Mouse (Mus musculus) adrenal gland, postnatal 14 days (tissue): Measurements from ENCODE around the gene Gse1. TPM values are rescaled to one million over a fixed set of nuclear protein-coding genes. Genes with fewer than 3 reads are reported as not detected.
A peak's percentile ranks its signal among the peaks of the same experiment; 100 is the strongest.

Experiments used
- DNase-seq: peaks from one replicate; pipeline ENCODE4 v3.0.0; 2021; ENCODE audit warnings: mixed read lengths
- long read RNA-seq, 2 experiments: library from polyadenylated mRNA; stranded (forward); transcript quantifications; one replicate each; pipeline ENCODE4 v2.0.0; 2021
- total RNA-seq: library from RNA; stranded (reverse); gene quantifications from 2 replicates; pipeline ENCODE4 v1.2.3, GENCODE M21; 2021

Gene Gse1
- 29.9 and 33.9 TPM in 2 replicates for total RNA-seq
- long read RNA-seq, experiment 1, partial matches to known transcripts, result 2 of 4 reads
- long read RNA-seq, experiment 1, other reads (novel, unspliced or antisense), result 2 of 4 reads
- long read RNA-seq, experiment 2, partial matches to known transcripts, result 1 of 5 reads
- long read RNA-seq, experiment 2, other reads (novel, unspliced or antisense), result 4 of 5 reads

DNA sequence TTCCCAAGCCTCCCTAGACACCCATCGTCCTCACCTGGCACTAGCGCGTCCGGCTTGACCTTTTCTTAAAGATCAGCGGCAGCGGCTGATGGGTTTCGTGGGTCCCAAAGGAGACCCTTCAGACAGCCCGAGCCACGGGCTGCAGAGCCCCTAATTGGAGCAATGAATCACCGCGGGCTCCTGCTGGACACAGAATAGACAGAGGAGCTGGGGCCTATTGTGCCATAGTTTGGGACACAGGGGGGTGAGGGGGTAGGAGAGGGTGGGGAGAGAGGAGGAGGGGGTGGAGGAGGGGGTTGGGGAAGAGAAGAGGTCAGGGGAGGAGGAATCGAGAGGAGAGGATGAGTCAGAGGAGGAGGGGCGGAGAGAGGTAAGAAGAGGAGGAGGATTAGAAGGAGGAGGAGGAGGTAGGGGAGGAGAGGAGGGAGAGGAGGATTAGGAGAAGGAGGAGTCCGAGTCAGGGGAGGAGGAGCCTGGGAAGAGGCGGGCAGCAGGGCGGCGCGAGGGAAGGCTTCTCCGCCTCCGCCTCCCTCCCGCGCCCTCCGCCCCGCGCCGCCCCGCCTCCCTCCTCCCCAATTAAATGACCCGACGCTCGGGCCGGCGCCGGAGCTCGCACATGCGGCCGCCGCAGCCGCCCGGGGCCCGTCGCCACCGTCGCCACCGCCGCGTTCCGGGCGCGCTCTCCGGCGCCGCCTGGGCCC, at the start of gene Gse1:
Gse1 (plus strand) TSS at position 566 of the 701 bp plus-strand sequence.
- DNase-seq, result peak; percentile 93

DNA sequence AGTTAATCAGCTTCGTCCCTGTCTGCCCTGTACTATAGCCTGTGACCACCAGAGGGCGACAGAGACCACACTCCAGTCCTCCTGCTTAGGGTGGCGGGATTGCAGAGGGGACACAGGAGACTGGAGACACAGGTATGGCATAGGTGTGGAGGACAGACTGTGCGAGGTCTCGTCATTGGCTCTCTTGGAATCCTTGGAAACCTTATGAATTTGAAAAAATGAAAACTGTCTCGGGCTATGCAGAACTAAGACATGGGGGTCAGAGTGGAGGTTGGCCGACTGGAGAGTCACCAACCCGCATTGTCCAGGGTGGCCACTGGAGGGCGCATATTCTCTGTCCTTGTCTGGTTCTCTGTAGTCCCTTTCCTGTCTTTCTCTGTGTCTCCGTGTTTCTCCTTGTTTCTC, 49.2 kb upstream of the Gse1 start:
- peak; percentile 94 for DNase-seq

DNA sequence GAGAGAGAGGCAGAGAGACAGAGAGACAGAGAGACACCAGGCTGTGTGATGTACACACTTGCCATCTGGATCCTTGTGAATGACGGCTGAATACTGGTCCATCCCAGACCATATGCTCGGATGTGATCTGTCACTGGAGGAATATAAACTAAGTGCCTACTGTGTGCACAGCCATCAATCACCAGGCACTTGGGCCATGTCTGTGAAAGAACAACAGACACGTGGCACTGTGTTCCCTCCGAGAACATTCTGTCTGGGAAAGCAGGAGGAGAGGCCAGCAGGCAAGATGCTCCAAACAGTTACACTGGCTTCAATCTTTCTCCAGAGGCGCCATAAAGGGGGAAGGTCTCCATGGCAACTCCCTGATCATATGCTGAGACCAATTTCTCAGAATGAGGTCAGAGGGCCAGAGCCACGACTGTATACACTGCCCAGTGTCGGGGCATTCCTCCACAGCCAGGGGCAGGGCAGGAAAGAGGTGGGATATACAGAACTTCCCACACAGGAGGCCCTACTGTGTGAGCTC, 47.7 kb upstream of the Gse1 start:
- no peak for DNase-seq

DNA sequence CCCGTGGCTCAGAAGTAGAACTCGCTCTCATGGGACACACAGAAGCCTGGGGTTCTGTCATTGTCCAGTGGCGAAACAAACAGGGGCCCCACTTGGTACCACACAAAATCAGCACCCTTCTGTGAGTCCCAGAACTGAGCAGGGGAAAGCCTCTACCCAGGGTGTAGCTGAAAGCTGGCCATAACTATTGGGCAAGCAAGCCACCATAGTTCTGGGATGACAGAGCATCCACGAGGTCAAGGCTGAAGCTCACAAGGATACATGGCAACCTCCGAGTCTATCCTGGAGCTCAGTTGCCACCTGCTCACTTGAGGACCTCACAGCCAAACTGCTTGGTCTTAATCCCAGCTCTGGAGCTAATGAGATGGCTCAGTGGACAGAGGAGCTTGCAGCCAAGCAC, 47.0 kb upstream of the Gse1 start:
- no peak for DNase-seq

DNA sequence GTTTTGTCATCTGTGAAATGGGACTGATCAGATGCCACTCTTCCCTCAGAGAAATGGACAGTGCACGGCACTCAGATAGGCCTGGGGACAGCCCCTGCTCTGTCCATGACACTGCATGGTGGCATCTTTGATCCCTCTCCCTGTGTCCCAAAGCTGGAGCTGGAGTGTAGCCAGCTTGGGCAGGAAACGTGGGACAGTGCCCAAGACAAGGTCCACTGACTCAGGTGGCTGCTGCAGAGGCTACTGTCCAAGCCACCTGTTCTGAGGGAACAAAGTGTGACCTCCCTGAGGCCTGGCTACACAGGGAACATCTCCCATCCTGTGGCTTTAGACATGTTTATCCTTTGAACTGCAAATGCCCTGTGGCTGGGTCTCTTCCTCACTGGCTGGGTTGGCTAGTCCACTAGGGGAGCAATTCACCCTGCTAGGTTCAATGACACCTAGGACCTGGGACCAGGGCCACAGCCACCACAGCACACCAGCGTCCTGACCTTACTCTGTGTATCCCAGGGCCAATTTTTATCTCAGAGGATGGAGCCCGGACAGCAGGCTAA, 46.3 kb upstream of the Gse1 start:
- no peak for DNase-seq

DNA sequence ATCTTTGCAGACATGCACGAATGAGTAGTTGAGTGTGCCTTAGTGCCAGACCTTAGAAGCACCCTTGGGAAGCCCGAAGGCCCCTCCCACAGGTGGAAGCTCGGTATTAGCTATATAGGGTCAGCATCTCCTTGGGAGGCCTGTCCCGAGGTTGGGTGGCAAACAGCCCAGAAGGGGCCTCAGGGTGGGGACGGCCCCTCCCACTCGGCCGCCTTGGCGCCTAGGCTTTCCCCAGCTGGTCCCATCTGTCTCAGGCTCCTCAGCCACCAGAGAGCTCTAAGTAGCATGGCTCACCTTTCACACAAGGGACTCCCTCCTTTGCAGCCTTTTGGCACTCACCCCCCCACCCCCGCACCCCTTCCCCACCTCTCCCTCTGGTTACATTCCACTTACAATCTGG, 43.9 kb upstream of the Gse1 start:
- DNase-seq, result no peak

DNA sequence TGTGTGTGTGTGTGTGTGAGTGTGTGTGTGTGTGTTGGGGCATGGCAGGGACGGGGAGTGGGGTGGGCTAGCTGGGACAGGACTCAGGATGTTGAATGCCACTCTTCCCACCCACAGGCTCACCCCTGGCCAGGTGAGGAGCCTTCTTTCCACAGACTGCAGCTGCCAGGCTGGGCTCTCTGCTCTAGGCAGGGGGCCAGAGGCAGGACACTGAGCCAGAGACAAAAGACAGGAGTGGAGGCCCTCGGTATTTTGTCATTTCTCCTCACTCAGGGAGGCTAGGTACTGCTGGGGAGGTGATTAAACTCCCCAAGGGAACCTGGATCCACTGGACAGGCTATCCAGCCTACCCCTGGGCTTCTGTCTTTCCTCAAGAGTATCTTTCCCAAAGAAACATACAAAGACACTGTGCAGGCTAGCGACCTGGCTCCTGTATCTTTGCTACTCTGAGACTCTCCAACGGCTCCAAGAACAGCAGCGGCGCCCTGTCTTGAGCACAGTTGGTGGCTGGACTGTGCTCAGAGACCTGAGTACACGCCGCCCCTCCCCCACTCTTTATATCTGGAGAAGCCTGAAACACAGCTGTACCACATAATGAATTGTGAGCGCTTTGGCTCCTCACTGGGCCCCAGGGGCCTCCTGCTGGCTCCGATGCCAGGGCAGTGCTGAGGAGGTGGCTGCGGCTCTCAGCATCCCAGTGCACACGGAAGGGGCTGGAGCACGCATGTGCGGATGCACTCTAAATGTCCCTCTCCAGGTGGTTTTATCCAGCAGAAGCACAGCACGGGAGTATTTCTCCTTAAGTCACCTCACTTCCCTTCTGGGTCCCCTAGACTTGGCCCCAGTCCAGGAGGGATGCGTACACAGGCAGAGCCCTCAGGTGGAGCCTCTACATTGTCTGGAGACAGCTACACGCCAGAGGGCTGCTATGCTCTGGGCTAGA, 43.1 kb upstream of the Gse1 start:
- DNase-seq, result peak; percentile 70

DNA sequence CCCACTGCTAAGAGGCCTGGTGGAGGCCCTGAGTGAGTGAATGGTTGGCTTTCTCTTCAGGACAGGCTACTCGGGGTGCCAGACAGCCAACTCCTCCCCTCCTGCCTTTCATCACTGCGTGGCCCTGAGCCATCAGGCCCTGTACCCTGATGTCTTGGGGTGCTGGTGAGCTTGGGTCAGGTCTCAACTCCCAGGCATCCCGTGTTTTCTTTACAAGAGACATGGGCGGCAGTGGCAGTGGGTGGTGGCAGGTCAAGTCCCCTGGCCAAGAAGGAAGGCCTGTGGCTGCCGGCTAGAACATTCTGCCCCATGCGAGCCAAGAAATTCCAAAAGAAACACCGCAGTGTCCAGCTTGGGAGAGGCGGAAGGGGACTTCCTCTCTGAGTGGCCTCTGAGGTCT, 41.8 kb upstream of the Gse1 start:
- peak; percentile 69 for DNase-seq

DNA sequence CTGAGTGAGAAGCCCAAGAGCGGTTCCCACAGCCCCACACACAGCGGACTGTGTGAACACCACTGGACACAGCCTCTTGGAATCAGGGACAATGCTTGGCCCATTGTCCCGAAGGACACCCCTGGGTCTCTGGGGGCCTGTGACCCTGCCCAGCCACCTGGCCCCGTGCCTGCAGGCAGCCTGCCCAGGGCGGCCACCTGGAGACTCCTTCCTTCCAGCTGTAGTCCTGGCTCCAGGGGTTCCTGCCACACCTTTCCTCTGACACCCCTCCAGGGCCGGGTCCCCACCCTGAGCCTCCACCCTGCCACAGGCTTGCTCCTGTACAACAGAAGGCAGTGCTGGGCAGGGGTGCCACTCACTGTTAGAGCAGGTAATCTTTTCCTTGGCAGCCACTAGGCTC, 39.7 kb upstream of the Gse1 start:
- DNase-seq, result peak; percentile 77

DNA sequence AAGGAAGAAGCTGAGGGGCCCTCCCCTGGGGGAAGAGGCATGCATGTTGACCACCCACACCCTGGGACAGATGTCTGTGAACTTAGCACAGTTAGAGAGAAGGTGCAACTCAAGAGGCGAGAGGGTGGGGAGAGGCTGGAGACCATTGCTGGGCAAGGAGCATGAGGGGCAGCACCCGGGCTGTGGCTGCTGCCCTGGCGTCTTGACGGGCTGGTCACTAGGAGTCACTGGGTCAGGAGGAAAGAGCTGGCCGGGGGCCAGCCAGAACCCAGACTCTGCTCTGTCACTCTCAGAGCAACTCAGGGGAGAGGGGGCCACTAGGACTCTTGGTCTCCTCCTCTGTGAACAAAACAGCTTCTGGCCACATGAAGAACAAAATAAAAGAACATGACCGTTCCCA, 38.8 kb upstream of the Gse1 start:
- DNase-seq, result no peak

DNA sequence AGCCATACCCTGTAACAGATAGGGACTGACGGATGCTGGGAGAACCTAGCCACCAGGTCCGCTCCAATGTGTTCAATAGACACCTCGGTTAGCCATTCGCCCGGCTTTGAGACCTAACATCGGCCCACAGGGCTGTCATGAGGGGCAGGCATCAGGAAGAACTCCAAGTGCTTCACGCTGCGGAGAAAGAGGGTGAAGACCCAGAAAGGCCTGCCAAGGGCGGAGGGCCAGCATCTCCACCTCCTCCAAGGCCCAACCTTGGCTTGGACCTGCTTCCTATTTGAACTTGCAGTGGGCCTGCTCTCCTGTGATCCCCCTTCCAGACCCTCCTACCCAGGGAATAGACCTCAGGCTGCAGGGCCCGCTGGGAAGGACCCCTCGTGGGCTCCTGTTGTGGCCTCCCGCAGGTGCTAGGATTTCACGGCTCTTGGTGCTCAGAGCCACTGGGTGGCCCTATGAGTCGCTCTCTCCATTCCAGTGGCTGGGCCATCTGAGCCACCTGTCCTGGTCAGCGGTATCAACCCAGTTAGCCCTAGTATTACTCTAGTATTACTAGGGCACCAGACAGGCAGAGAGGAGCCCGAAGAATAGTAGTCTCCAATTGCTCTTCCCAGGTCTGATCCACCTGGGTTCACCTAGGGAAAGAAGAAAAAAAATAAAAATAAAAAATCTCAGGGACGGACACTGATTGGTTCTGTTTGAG, 38.0 kb upstream of the Gse1 start:
- DNase-seq, result no peak

DNA sequence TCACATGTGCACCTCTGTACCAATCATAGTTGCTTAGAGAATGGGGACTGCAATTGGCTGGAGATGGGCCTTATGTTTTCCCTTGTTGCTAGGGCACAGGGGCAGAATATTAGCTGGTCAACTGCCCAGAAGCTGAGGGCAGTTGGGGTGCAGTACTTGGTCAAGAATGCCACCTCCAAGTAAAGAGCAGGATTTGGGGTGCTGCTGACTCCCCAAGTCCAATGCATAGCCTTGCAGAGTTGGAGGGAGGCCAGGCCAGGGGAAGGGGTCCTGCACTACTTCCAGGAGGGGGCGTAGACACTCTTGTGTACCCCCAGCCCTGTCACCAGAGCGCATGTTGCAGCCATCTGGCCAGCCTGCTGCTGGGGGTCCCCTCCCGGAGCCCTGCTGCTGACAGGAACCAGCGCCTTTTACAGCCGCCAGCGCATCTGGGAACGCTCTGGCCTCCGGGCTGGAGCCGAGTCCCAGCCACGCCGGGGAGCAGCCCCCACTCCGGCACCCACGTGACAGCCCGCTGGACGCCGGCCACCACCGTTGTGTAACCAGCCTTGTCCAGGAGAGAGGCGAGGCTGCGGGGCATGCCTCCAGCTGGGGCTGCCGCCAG, 37.3 kb upstream of the Gse1 start:
- peak; percentile 99 for DNase-seq

DNA sequence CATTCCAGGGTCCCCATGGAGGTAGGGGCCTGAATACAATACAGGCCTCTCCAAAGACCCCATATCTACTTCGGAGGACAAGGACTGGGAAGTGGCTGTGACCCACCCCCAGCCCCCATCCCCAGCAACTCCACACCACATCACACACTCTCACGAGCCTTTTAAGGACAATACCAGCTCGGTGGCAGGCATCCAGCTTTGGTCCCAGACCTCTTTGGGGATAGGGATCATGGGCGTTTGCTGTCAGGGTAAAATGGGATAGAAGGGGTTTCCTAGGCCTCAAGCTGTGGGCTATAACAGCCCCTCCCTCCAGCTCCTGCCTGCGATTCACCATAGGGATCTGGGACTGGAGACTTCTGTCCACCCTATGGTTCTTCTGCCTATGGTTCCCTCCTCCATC, 36.6 kb upstream of the Gse1 start:
- DNase-seq, result no peak

DNA sequence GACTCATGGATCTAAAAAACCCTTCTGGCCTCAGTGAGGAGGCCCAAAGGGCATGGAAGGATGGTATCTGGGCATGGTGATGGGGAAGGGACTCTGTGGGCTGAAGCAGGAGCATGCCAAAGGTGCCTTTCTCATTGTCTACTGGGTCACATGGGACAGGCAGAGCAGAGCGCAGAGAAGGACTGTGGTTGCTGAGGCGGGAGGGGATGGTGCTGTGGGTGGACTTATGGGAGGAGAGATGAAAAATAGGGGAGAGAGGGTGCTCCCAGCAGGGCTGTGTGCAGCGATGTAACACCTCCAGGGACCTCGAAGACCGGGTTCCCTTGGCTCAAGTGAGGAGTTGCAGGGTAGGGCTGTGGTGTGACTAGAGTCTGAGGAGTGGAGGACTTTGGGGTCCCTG, 36.1 kb upstream of the Gse1 start:
- no peak for DNase-seq

DNA sequence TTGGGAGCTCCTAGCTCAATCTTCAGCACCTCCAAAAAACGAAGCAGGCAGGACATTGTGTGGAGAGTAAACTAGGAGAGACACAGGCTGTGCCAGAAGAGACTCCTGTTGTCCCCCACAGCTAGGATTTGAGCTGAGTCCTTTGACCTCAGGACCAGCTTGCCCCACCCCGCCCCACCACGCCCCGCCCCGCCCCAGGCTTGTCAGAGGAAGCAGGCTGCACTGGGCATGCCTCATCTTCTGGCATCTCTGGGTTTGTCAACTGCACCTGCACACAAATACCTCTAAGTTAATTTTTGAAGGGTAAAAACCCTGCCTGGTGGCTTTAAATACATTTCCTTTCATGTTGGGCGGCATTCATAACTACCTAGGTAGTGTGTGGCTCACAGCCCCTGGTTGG, 26.9 kb upstream of the Gse1 start:
- no peak for DNase-seq

DNA sequence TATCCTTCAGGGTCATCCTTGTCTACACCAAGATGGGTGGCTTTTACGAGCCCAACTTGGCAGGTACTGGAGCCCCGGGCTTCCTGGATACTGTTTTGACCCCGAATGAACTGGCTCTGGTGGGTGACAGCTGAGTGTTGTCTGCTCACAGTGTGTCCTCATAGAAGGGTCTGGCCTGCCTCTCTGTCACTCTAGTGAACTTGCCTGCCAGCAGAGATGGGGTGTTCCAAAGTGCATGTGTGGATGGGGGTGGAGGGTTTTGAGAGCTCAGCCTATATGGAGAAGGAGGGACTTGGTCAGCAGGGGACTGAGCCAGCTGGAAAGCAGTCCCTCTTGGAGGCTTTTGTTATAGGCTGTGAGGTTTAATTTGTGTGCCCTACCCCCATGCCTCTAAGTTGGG, 25.7 kb upstream of the Gse1 start:
- no peak for DNase-seq

DNA sequence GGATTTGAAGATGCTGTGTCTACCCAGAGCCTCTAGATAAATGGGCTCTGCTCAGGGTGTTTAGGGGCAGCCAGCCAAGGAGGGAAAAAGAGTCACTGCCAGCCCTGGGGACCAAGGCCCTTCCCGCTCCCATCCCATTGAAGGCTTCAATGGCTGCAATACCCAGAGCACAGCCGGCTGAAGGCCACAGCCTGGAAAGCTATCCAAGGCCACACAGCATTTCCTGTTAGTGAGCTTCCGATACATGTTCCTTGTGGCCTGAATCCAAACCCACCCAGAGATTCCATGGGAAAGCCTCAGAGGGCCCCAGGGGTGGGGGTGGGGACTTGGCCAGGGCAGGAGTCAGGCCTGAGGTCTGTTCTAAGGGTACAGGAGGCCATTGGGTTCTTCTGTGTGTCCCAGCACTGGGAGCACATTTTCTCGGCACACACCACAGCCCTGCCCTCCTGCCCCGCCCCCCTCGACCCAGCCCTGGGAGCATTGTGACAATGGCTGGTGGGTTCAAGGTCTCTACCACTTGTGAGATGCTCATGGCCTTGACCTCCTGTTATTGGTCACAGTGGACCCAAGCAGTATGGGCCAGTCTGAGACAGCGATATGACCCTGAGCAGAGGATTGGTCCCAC, 23.4 kb upstream of the Gse1 start:
- DNase-seq, result peak; percentile 91

DNA sequence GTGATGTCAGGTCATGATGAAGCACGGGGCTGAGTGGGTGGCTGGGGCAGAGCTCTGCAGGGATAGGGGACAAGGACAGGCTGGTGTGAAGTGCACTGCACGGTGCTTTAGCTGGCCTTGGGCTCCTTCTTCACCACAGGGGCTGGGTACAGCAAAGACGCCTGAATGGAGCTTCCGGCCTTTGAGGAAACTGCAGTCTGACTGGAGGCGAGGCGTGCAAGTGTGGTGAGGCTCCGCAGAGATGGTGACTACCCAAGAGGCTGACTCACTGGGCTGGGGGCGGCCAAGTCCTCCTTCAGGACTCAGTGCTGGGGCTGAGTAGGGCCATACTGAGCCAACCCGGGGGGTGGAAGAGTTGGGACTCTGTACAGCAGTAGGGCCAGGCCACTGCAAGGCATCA, 22.3 kb upstream of the Gse1 start:
- DNase-seq, result peak; percentile 52

DNA sequence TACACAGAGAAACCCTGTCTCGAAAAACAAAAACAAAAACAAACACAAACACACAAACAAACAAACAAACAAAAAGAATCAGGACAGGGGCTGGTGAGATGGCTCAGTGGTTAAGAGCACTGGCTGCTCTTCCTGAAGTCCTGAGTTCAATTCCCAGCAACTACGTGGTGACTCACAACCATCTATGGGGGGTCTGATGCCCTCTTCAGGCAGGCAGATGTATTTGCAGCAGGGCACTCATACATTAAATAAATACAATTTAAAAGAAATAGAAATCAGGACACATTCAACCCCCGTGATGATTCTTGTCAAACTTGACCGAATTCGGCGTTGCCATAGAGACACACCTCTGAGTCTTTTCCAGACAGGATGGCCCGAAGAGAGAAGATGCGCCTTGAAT, 20.9 kb upstream of the Gse1 start:
- DNase-seq, result no peak

DNA sequence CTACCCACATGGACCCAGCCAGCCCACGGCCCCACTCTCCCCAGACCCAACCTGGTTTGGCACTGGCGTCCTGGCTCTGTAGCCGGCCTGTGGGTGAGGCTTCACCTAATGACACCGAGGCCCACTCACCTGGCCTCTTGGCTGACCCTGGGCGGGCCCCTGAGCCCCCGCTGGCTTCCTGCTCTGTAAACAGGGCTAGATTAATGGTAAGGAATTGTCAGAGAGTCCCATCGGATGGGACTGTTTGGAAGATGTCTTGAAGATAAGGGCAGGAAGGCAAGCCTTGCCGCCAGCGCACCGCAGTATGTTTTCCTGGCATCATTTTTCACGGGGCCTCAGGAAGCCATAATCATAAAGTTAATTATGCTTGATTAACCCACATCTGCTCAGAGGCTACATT, 20.1 kb upstream of the Gse1 start:
- DNase-seq, result no peak

DNA sequence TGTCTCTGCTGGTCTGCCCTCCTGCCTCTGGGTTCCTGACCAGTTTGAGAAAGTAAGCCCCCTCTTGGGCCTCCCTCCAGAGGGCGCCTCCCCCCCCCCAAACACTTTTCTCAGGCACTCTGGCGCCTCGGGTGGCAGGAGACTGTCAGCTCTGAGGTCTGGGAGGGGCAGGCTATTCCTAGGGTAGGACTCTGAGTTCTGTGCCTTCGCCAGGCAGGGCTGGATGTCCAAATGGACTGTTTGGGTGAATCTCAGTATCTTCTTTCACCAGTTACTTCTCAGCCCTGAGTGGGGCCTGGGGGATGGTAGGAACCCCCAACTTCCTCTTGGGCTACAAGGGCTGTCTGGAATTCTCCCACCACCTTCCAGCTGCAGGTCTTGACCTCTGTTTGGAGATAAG, 16.9 kb upstream of the Gse1 start:
- no peak for DNase-seq
